Mouse (Mus musculus) stomach, embryonic 14.5 days (tissue): Measurements from ENCODE around the gene Tmem220. TPM values are rescaled to one million over a fixed set of nuclear protein-coding genes. Genes with fewer than 3 reads are reported as not detected.
A peak's percentile ranks its signal among the peaks of the same experiment; 100 is the strongest.

Experiments
- ATAC-seq: fragments of 200-750 bp; cut with Nextera tagmentation; 2 replicates; pipeline ENCODE4 v1.8.0; 2017; ENCODE audit warnings: low read depth, moderate TSS enrichment; ENCODE audit not compliant: insufficient number of reproducible peaks, insufficient read depth, low FRiP score
- H3K27ac ChIP-seq: fragments of 300-500 bp; sonication (generic); 2 replicates; pipeline ENCODE4 v1.5.1; 2014; ENCODE audit warnings: mild to moderate bottlenecking, low read length, moderate library complexity, mixed read lengths
- H3K27me3 ChIP-seq: fragments of 300-500 bp; sonication (generic); 2 replicates; pipeline ENCODE4 v1.6.1; 2014; ENCODE audit warnings: low read length, control low read depth, mixed read lengths; ENCODE audit not compliant: control insufficient read depth, insufficient read depth
- H3K36me3 ChIP-seq: fragments of 300-500 bp; sonication (generic); 2 replicates; pipeline ENCODE4 v1.6.1; 2014; ENCODE audit warnings: mild to moderate bottlenecking, control low read depth, low read length, moderate library complexity, mixed read lengths; ENCODE audit not compliant: control insufficient read depth, insufficient read depth
- H3K4me1 ChIP-seq: fragments of 300-500 bp; sonication (generic); 2 replicates; pipeline ENCODE4 v1.6.1; 2014; ENCODE audit warnings: low read length, control low read depth, mixed read lengths; ENCODE audit not compliant: control insufficient read depth, insufficient read depth
- H3K4me2 ChIP-seq: fragments of 300-500 bp; sonication (generic); replicated peaks from 2 replicates; pipeline ENCODE4 v1.6.1; 2014; ENCODE audit warnings: low read depth, low read length, control low read depth
- H3K4me3 ChIP-seq: fragments of 300-500 bp; sonication (generic); 2 replicates; pipeline ENCODE4 v1.5.1; 2014; ENCODE audit warnings: low read depth, low read length, control low read depth
- H3K9ac ChIP-seq: fragments of 300-500 bp; sonication (generic); replicated peaks from 2 replicates; pipeline ENCODE4 v1.6.1; 2014; ENCODE audit warnings: low read depth, mild to moderate bottlenecking, control low read depth, low read length, moderate library complexity, mixed read lengths
- H3K9me3 ChIP-seq: fragments of 300-500 bp; sonication (generic); 2 replicates; pipeline ENCODE4 v1.6.1; 2016; ENCODE audit warnings: low read depth, low read length, control low read depth; ENCODE audit not compliant: control insufficient read depth
- WGBS: fragments of 180-500 bp; shearing (Covaris S2); extraction: QIAGEN DNeasy Blood & Tissue Kit; methylation state at CpG from one replicate; pipeline ENCODE4 v1.1.7; 2014; 5-methylcytosine and 5-hydroxymethylcytosine counted together
- polyA plus RNA-seq: library from polyadenylated mRNA; unstranded; fragments of >200 nt; fragmentation: Nextera tagmentation; extraction: Ambion mirVana; gene quantifications from 2 replicates; pipeline ENCODE4 v1.2.1, GENCODE M21; 2014

Tmem220 gene
- polyA plus RNA-seq, 1 experiment from 2014 or later: 2.2 TPM

- Histone ChIP-seq H3K27ac (no peak overlapping the region), H3K9me3 (no peaks in the 10 kb centered on the region), H3K9ac (no peak overlapping the region), H3K36me3 (no peaks in the 10 kb centered on the region), H3K4me3 (no peak overlapping the region), H3K4me2 (no peak overlapping the region), H3K4me1 (no peaks in the 10 kb centered on the region), H3K27me3 (no peaks in the 10 kb centered on the region)
- no peak for ATAC-seq
- 78% methylated on average over 2 of the region's 2 CpGs for WGBS
Observed at GRCm38 (mm10) chr11:66992150-66992549, 32.8 kb upstream of the Tmem220 start.

- WGBS: 28% methylated on average over 1 of the region's 1 CpGs
- Histone ChIP-seq H3K4me1 (0 out of 2 replicates have a peak, but pooled peaks cover 4% of the 10 kb centered on the region), H3K36me3 (no peaks in the 10 kb centered on the region), H3K9ac (no peak overlapping the region), H3K4me2 (no peak overlapping the region), H3K27ac (no peak overlapping the region), H3K27me3 (no peaks in the 10 kb centered on the region), H3K4me3 (no peak overlapping the region), H3K9me3 (no peaks in the 10 kb centered on the region)
- no peak for ATAC-seq
Observed at GRCm38 (mm10) chr11:66993674-66994073, 31.3 kb upstream of the Tmem220 start.

GRCm38 (mm10) chr11:66996446-66996845 lies 28.5 kb upstream of the Tmem220 start:
- WGBS: 82% methylated on average over 4 of the region's 4 CpGs
- no peak overlapping the region for H3K4me3 ChIP-seq
- H3K36me3 ChIP-seq: no peaks in the 10 kb centered on the region
- H3K27ac ChIP-seq: no peak overlapping the region
- H3K4me2 ChIP-seq: no peak overlapping the region
- no peak overlapping the region for H3K9ac ChIP-seq
- H3K9me3 ChIP-seq: no peaks in the 10 kb centered on the region
- H3K4me1 ChIP-seq: 0 out of 2 replicates have a peak, but pooled peaks cover 5% of the 10 kb centered on the region
- H3K27me3 ChIP-seq: no peaks in the 10 kb centered on the region
- no peak for ATAC-seq

- no peak overlapping the region for H3K4me3 ChIP-seq
- no peak overlapping the region for H3K9ac ChIP-seq
- H3K27ac ChIP-seq: no peak overlapping the region
- H3K4me2 ChIP-seq: no peak overlapping the region
- no peaks in the 10 kb centered on the region for H3K36me3 ChIP-seq
- 64% methylated on average over 14 of the region's 14 CpGs for WGBS
- 0 out of 2 replicates have a peak, but pooled peaks cover 5% of the 10 kb centered on the region for H3K4me1 ChIP-seq
- peak; percentile 80 for ATAC-seq
- H3K27me3 ChIP-seq: no peaks in the 10 kb centered on the region
- no peaks in the 10 kb centered on the region for H3K9me3 ChIP-seq
Observed at GRCm38 (mm10) chr11:66998467-66999403, 26.2 kb upstream of the Tmem220 start.

DNA sequence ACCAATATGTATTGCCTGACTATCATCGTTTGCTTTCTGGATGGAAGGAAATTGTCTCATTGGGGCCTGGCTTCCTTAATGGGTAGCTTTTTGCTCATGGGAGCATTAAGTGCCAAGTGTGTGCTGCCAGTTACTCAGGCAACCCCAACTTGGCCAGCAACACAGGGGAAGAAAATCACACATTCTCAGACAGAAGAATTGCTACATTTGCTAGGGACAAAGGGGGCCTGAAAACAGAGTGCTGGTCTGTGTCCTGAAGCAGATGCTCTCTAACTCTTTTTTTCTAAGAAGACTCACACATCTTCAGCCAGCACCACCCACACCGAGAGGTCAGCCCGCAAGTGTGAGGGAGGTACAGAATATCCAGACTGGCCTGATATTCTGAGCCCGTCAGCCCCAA lies 24.3 kb upstream of the Tmem220 start:
- Histone ChIP-seq H3K4me3 (no peak overlapping the region), H3K36me3 (no peaks in the 10 kb centered on the region), H3K4me1 (0 out of 2 replicates have a peak, but pooled peaks cover 5% of the 10 kb centered on the region), H3K27ac (no peak overlapping the region), H3K27me3 (no peaks in the 10 kb centered on the region), H3K9me3 (no peaks in the 10 kb centered on the region), H3K4me2 (no peak overlapping the region), H3K9ac (no peak overlapping the region)
- WGBS: 84% methylated on average over 4 of the region's 4 CpGs
- no peak for ATAC-seq

GRCm38 (mm10) chr11:67001717-67002116 lies 23.2 kb upstream of the Tmem220 start:
- 48% methylated on average over 1 of the region's 1 CpGs for WGBS
- no peaks in the 10 kb centered on the region for H3K27me3 ChIP-seq
- H3K4me1 ChIP-seq: 0 out of 2 replicates have a peak, but pooled peaks cover 5% of the 10 kb centered on the region
- no peaks in the 10 kb centered on the region for H3K9me3 ChIP-seq
- ATAC-seq: no peak
- no peak overlapping the region for H3K9ac ChIP-seq
- no peak overlapping the region for H3K4me2 ChIP-seq
- H3K36me3 ChIP-seq: no peaks in the 10 kb centered on the region
- no peak overlapping the region for H3K4me3 ChIP-seq
- H3K27ac ChIP-seq: no peak overlapping the region

- Histone ChIP-seq H3K4me1 (0 out of 2 replicates have a peak, but pooled peaks cover 5% of the 10 kb centered on the region), H3K4me3 (no peak overlapping the region), H3K36me3 (no peaks in the 10 kb centered on the region), H3K9me3 (no peaks in the 10 kb centered on the region), H3K9ac (no peak overlapping the region), H3K27ac (no peak overlapping the region), H3K27me3 (no peaks in the 10 kb centered on the region), H3K4me2 (no peak overlapping the region)
- no peak for ATAC-seq
- 67% methylated on average over 2 of the region's 2 CpGs for WGBS
Observed at GRCm38 (mm10) chr11:67002911-67003310, 22.0 kb upstream of the Tmem220 start.

- Histone ChIP-seq H3K36me3 (no peaks in the 10 kb centered on the region), H3K27me3 (no peaks in the 10 kb centered on the region), H3K9me3 (no peaks in the 10 kb centered on the region), H3K9ac (no peak overlapping the region), H3K4me3 (no peak overlapping the region), H3K4me2 (no peak overlapping the region), H3K27ac (peak overlapping the region; percentile 27; the same call in 1 of the 2 replicates), H3K4me1 (no peaks in the 10 kb centered on the region)
- ATAC-seq: 0 out of 2 replicates have a peak, but pooled peaks have one; percentile 46
- 71% methylated on average over 8 of the region's 8 CpGs for WGBS
Observed at GRCm38 (mm10) chr11:67007961-67008360, 17.0 kb upstream of the Tmem220 start.
